Mouse (Mus musculus): ENCODE measurements around the gene Fmo1. TPM values are rescaled to one million over a fixed set of nuclear protein-coding genes. Genes with fewer than 3 reads are reported as not detected.

Gene Fmo1
- total and polyA plus RNA-seq, 3 experiments: 1.8 TPM; not detected in 2

GRCm38 (mm10) chr1:162805011-162805410 lies 61.4 kb downstream of the Fmo1 start:
- H3K79me2 ChIP-seq (ENCODE audit: control insufficient read depth, insufficient read depth, low read length, poor library complexity): no peaks in the 10 kb centered on the region
- no peak for TF ChIP-seq ZC3H11A (IDR thresholded peaks at IDR 0.05; ENCODE audit: low read depth, low read length)
- no peak for TF ChIP-seq MYB (IDR thresholded peaks at IDR 0.05; ENCODE audit: low read depth, low read length)
- TF ChIP-seq ZMIZ1 (IDR thresholded peaks at IDR 0.05; ENCODE audit: low read depth, low read length): no peak
- TF ChIP-seq RAD21 (IDR thresholded peaks at IDR 0.05; ENCODE audit: low read depth, low read length): no peak
- TF ChIP-seq SMC3 (IDR thresholded peaks at IDR 0.05; ENCODE audit: low read depth, low read length): no peak
- TF ChIP-seq POLR2AphosphoS2 (IDR thresholded peaks at IDR 0.05; ENCODE audit: low read length): no peak
- no peak for TF ChIP-seq TCF12 (IDR thresholded peaks at IDR 0.05; ENCODE audit: low read depth, low read length)
- TF ChIP-seq MAFK (IDR thresholded peaks at IDR 0.05; ENCODE audit: borderline replicate concordance, low read depth, low read length): no peak
- no peak for TF ChIP-seq NRF1 (IDR thresholded peaks at IDR 0.05; ENCODE audit: insufficient read depth, low read depth, low read length, poor library complexity, severe bottlenecking)
- no peak for TF ChIP-seq CHD2 (IDR thresholded peaks at IDR 0.05; ENCODE audit: low read length)
- TF ChIP-seq MAZ (IDR thresholded peaks at IDR 0.05; ENCODE audit: low read depth, low read length): no peak
- no peak for TF ChIP-seq BHLHE40 (IDR thresholded peaks at IDR 0.05; ENCODE audit: borderline replicate concordance, low read depth, low read length)
- no peak for TF ChIP-seq NELFE (IDR thresholded peaks at IDR 0.05; ENCODE audit: low read depth, low read length)
- no peak for TF ChIP-seq KAT2A (conservative IDR thresholded peaks at IDR 0.05; ENCODE audit: low read depth, low read length)
- no peak for TF ChIP-seq POLR2A (IDR thresholded peaks at IDR 0.05; ENCODE audit: control insufficient read depth in 1 of 2, insufficient read depth in 1 of 2, low read depth in 1 of 2, low read length in 2 of 2, poor library complexity in 1 of 2)
- no peak for TF ChIP-seq ZKSCAN1 (IDR thresholded peaks at IDR 0.05; ENCODE audit: low read depth, low read length)
- no peak for TF ChIP-seq SIN3A (IDR thresholded peaks at IDR 0.05; ENCODE audit: low read length)
- H3K4me3 ChIP-seq (ENCODE audit: control insufficient read depth in 1 of 2, insufficient read depth in 1 of 2, low read depth in 2 of 2, low read length in 2 of 2): no peak overlapping the region
- no peak overlapping the region for H3K27ac ChIP-seq (ENCODE audit: control insufficient read depth, low read depth, low read length)
- no peaks in the 10 kb centered on the region for H3K4me1 ChIP-seq (ENCODE audit: control insufficient read depth in 1 of 2, insufficient read depth in 2 of 2, low read length in 2 of 2)
- DNase-seq (ENCODE audit: low read depth, low spot score): no peak
- no peaks in the 10 kb centered on the region for H3K36me3 ChIP-seq (ENCODE audit: control insufficient read depth in 1 of 2, insufficient read depth in 2 of 2, low read length in 2 of 2)
- no peaks in the 10 kb centered on the region for H3K9me3 ChIP-seq (replicated peaks; ENCODE audit: insufficient read depth, low read length)
- no peak overlapping the region for H3K9ac ChIP-seq (ENCODE audit: control insufficient read depth, low read depth, low read length, poor library complexity, severe bottlenecking)
- H3K27me3 ChIP-seq (ENCODE audit: control insufficient read depth in 1 of 2, insufficient read depth in 2 of 2, low read length in 2 of 2): no peaks in the 10 kb centered on the region; a peak in 2 of 4 replicates

DNA sequence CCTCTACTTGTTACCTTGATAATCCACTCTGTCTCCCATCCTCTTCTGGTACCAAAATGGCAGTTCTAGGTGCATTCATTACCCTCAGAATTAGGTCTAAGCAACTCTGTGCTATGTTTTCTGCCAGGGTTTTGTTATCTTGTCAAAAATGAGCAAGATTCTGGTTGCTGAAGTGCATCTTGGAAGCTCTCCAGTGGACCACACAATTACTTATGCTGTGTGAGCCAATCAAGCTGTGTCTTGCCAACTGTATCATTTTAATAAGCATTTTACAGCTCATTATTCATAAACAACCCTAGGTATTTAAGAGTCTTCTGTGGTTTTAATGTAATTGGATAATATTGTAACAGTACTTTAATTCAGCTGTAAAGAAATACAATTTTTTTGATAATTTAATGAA lies 70.0 kb downstream of the Fmo1 start:
- H3K36me3 ChIP-seq (ENCODE audit: control insufficient read depth in 1 of 2, insufficient read depth in 2 of 2, low read length in 2 of 2): no peaks in the 10 kb centered on the region
- H3K27me3 ChIP-seq (ENCODE audit: control insufficient read depth in 1 of 2, insufficient read depth in 2 of 2, low read length in 2 of 2): no peaks in the 10 kb centered on the region; a peak in 1 of 4 replicates
- no peaks in the 10 kb centered on the region for H3K9me3 ChIP-seq (replicated peaks; ENCODE audit: insufficient read depth, low read length)
- no peak overlapping the region for H3K4me3 ChIP-seq (ENCODE audit: control insufficient read depth in 1 of 2, insufficient read depth in 1 of 2, low read depth in 2 of 2, low read length in 2 of 2)
- no peak for DNase-seq (ENCODE audit: low read depth, low spot score)
- H3K9ac ChIP-seq (ENCODE audit: control insufficient read depth, low read depth, low read length, poor library complexity, severe bottlenecking): no peak overlapping the region
- no peak for TF ChIP-seq TAL1 (IDR thresholded peaks at IDR 0.05; ENCODE audit: low read length)
- H3K4me1 ChIP-seq (ENCODE audit: control insufficient read depth in 1 of 2, insufficient read depth in 2 of 2, low read length in 2 of 2): no peaks in the 10 kb centered on the region
- no peak overlapping the region for H3K27ac ChIP-seq (ENCODE audit: control insufficient read depth, low read depth, low read length)
- H3K79me2 ChIP-seq (ENCODE audit: control insufficient read depth, insufficient read depth, low read length, poor library complexity): no peaks in the 10 kb centered on the region
